Mouse (Mus musculus) olfactory bulb, adult 2 months (tissue): Measurements from ENCODE around the gene Clec18a.

ENCODE experiments used
- CTCF ChIP-seq: fragments of 200-500 bp; IDR thresholded peaks from 2 replicates; pipeline ENCODE4 v1.5.1; 2012; ENCODE audit warnings: low read depth, mild to moderate bottlenecking, low read length, moderate library complexity; ENCODE audit not compliant: insufficient read depth
- POLR2A ChIP-seq: fragments of 200-500 bp; IDR thresholded peaks from 2 replicates; pipeline ENCODE4 v1.6.1; 2012; ENCODE audit warnings: mild to moderate bottlenecking, low read depth, low read length, moderate library complexity; ENCODE audit not compliant: insufficient read depth

GRCm38 (mm10) chr8:111049106-111049505, 43.1 kb downstream of the Clec18a start:
- TF ChIP-seq CTCF (no peak), POLR2A (no peak)
